Mouse (Mus musculus): ENCODE measurements around the gene Adamtsl1.

Gene Adamtsl1

DNA sequence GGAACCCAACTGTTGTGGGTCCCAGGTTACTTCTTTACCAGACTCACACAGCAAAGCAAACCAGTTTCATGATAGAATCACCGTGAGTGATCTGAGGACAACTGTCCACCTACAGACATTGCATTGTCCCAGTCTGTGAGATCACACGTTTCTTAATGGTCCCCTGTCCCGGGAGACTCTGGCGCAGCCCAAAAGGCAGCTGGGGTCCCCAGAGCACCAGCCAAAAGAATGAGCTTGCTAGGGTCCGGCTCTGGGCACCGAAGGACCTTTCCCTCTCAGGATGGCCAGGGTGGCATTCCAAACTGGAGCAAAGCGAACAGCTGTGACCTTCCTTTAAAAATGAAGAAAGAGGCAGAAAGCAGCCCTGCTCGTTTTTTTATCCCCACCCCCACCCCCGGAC is at the start of gene Adamtsl1:
Gene Adamtsl1, plus strand, starts transcription at position 381 of the 400 bp plus-strand sequence.
- Histone ChIP-seq H3K36me3 (ENCODE audit: control insufficient read depth, insufficient read depth, low read length, poor library complexity, severe bottlenecking) (no peaks in the 10 kb centered on the region), H3K27me3 (ENCODE audit: control insufficient read depth, insufficient read depth, low read length, poor library complexity, severe bottlenecking) (no peaks in the 10 kb centered on the region)
- DNase-seq (ENCODE audit: low read depth, low spot score): no peak

DNA sequence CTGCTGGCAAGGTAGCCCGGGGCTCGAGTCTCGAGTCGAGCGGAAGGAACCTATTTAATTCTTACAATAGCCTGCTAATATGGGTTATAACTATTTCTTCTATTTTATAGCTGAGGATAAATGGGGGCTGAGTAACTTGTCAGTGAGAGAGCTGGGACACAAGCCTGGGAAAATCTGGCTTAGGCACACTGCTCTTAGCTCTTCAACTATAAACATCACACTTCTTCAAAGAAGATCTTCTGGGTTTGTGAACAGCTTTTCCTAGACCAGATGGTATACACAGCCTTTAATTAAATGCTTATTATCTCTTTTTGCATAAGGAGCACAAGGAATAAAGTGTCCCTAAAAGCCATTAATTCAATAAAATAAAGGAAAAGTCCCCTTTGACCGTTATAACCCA is 30.4 kb upstream of the Adamtsl1 start:
- DNase-seq (ENCODE audit: low read depth, low spot score): no peak
- Histone ChIP-seq H3K27me3 (ENCODE audit: control insufficient read depth, insufficient read depth, low read length, poor library complexity, severe bottlenecking) (no peaks in the 10 kb centered on the region), H3K36me3 (ENCODE audit: control insufficient read depth, insufficient read depth, low read length, poor library complexity, severe bottlenecking) (no peaks in the 10 kb centered on the region)

DNA sequence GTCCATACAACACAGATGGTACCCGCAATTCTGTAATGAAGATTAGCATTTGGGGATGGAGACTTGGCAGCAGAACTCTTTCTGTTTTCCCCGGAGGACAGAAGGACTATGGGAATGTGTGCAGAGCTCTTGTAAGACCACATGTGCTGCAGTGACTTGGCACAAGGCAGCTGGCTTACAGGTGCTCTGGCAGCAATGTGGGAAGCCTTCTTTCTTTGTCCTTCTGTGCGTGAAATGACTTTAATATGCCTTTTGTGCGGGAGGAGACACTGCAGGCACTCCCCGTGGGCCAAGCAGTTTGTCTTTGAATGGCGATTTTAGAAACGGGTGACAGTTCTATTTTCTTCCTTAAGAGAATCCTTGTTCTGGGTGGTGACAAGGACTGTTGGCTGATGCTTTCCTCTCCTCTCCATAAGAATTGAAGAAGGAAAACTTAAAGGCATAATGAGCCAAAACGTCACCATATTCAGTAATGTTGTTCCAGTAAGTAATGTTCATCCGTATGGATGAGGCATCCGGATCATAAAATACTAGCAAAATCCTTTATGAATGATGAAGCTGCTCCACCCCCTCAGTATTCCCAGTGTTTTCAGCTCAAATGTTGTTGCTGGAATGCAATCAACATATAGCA is 27.5 kb upstream of the Adamtsl1 start:
- DNase-seq (ENCODE audit: low read depth, low spot score): no peak
- no peaks in the 10 kb centered on the region for H3K27me3 ChIP-seq (ENCODE audit: control insufficient read depth, insufficient read depth, low read length, poor library complexity, severe bottlenecking)

DNA sequence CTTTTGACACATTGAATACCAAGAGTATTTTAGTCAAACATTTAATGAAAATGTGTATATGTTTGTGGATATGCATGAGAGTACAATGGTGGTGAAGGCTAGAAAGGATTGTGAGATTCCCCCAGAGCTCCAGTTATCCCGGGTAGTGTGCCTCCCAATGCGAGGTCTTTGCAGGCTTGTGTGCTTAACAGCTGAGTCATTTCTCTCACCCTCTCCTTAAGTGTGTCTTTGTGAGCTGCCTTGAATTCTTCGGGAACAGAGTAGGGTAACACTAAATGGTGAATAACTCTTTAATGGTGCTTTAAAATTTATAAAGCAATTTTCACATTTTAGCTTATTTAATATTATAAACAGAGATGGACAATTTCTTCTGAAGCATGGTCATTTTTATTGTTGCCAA is 8.3 kb upstream of the Adamtsl1 start:
- DNase-seq (ENCODE audit: low read depth, low spot score): no peak
- Histone ChIP-seq H3K36me3 (ENCODE audit: control insufficient read depth, insufficient read depth, low read length, poor library complexity, severe bottlenecking) (no peaks in the 10 kb centered on the region), H3K27me3 (ENCODE audit: control insufficient read depth, insufficient read depth, low read length, poor library complexity, severe bottlenecking) (no peaks in the 10 kb centered on the region)

More for the DNA sequence above, 27.5 kb upstream of the Adamtsl1 start:
- H3K36me3 ChIP-seq (ENCODE audit: control insufficient read depth, insufficient read depth, low read length, poor library complexity, severe bottlenecking): no peaks in the 10 kb centered on the region

DNA sequence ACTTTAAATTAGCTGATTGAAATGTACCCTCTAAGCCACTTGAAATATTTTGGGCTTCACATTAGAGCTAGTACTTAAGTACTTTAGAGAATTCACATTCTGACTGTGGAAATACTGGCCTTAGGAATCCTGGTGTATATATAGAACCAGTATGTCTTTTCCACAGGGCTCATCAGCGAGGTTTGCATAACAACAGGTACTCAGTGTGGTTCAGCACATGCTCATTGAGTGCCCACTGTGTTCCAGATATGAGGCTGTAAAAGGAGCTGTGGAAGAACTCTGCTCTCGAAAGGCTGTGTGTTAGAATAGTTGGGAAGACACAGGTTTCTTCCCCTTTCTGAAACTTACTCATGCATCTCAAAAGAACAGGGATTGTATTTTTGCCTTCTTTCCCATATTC is 7.0 kb upstream of the Adamtsl1 start:
- no peak for DNase-seq (ENCODE audit: low read depth, low spot score)
- no peaks in the 10 kb centered on the region for H3K36me3 ChIP-seq (ENCODE audit: control insufficient read depth, insufficient read depth, low read length, poor library complexity, severe bottlenecking)
- no peaks in the 10 kb centered on the region for H3K27me3 ChIP-seq (ENCODE audit: control insufficient read depth, insufficient read depth, low read length, poor library complexity, severe bottlenecking)

DNA sequence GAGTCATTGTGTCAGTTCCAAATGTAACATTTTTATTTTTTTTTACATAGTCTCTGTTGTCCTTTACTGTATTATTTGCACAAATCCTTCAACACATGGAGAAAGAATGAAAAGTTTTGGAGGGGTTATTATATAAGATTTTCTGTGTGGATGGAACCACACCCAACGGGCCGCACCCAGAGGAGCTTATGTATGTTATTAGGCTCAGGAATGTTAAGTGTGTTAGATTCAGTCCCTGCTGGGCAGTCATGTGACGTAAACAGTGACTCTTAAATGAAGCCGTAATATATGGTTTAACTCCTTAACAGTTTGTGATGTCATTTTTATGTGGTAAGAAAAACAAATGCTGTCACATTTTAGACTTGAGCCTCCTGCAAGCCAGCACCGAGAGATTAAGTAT is 6.5 kb upstream of the Adamtsl1 start:
- Histone ChIP-seq H3K36me3 (ENCODE audit: control insufficient read depth, insufficient read depth, low read length, poor library complexity, severe bottlenecking) (no peaks in the 10 kb centered on the region), H3K27me3 (ENCODE audit: control insufficient read depth, insufficient read depth, low read length, poor library complexity, severe bottlenecking) (no peaks in the 10 kb centered on the region)
- DNase-seq (ENCODE audit: low read depth, low spot score): no peak

DNA sequence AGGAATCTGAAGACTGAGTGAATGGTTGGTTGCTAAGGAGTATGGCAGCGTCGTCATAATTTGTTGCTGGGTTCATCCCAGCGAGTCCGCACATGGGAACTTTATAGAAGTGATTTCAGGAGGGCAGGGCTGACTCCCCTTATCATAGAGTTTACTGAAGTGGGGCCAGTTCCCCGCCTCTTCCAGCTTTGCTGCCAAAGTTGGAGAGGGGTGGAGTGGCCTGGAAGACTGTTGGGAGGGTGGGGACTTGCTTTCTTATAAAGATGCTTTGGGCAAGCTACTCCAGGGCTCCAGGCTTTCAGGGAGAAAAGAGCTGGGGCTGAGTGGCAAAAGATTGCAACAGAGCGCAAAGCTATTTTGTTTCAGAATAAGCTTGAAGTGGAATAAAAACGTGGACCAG is 684 bp upstream of the Adamtsl1 start:
- no peak for DNase-seq (ENCODE audit: low read depth, low spot score)
- Histone ChIP-seq H3K36me3 (ENCODE audit: control insufficient read depth, insufficient read depth, low read length, poor library complexity, severe bottlenecking) (no peaks in the 10 kb centered on the region), H3K27me3 (ENCODE audit: control insufficient read depth, insufficient read depth, low read length, poor library complexity, severe bottlenecking) (no peaks in the 10 kb centered on the region)

DNA sequence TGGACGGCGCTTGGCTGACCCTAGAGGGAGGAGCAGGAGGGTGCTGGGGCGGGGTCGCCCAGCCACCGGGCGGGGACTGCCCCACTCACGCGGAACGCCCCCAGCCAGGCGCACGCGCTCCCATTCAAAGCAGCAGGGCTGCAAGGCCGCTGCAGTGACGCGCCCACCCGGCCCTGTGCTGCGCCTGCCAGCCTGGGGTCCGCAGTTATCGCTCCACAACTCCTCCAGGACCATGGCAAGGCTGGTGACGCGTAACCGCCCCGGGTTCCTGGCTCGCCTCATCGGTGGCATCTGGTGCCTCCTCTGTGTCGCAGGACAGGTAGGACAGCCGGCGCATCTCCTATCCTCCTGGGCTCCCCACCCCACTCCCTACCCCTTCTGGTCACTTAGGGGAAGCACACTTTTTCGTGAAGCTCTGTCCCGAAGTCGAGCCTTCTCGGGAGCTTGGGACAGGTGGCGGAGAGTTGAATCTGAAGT is 271 bp downstream of the Adamtsl1 start:
- no peaks in the 10 kb centered on the region for H3K27me3 ChIP-seq (ENCODE audit: control insufficient read depth, insufficient read depth, low read length, poor library complexity, severe bottlenecking)
- H3K36me3 ChIP-seq (ENCODE audit: control insufficient read depth, insufficient read depth, low read length, poor library complexity, severe bottlenecking): no peaks in the 10 kb centered on the region
- DNase-seq (ENCODE audit: low read depth, low spot score): no peak

DNA sequence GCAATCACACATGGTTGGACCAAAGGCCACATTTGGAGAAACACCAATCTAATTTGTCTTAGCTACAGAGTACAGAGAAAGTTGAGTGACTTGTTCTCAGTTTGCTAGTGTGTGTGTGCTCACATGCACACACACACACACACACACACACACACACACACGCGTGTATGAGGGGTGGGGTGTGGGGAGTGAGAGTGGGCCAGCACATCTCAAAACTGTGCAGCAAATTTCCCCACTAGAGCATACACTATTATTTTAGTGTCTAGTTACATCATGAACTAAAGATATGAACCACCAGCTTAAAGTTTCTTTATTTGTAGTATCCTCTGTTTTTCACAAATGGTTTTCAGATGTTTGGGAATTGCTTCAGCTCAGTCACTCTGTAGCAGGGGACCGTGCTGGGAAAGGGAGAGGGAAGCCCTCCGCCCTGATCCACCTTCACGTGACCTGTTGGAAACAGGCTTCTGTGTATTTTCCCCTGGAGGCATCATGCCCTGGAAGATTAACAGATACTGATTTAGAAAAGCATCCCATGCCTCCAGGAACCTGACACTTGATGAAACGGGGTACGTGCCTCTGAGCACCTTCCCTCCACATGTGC is 13.1 kb downstream of the Adamtsl1 start:
- no peaks in the 10 kb centered on the region for H3K36me3 ChIP-seq (ENCODE audit: control insufficient read depth, insufficient read depth, low read length, poor library complexity, severe bottlenecking)
- no peak for DNase-seq (ENCODE audit: low read depth, low spot score)
- no peaks in the 10 kb centered on the region for H3K27me3 ChIP-seq (ENCODE audit: control insufficient read depth, insufficient read depth, low read length, poor library complexity, severe bottlenecking)

DNA sequence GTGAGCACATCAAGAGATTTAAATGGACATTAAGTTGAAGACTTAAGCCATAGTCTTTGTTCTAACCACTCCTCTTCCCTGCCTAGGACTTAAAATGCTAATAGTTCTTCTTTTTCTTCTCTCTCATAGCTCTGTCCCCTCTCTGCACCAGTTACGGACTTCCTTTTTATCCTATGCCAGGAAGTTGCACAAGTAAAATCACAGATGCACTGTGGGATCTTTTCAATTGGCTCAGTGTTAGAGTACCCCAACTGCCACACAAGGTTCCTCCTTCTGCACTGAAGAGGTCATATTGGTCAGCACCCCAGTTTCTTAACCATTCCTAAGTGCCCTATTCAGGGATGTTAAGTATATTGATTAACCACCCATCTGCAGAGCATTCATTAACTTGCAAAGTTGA is 15.9 kb downstream of the Adamtsl1 start:
- H3K27me3 ChIP-seq (ENCODE audit: control insufficient read depth, insufficient read depth, low read length, poor library complexity, severe bottlenecking): no peaks in the 10 kb centered on the region
- no peak for DNase-seq (ENCODE audit: low read depth, low spot score)
- no peaks in the 10 kb centered on the region for H3K36me3 ChIP-seq (ENCODE audit: control insufficient read depth, insufficient read depth, low read length, poor library complexity, severe bottlenecking)

DNA sequence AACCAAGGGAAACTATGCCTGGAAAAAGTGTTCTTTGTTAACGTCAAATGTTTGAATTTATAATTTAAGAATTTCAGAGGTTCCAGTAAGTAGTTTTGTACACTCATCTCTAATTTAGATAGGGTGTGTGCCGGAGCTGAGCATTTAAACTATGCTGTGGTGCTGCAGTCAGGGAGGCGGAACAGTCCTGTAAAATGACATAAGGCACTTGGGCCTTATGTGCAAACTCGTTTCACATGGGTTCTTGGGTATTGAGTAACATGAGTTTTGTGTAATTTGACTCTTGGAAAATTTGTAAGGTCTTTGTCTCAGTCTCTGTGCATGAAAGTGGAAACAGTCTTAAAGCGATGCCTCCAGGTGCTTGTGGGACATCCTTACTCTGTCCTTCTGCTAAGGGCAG is 25.7 kb downstream of the Adamtsl1 start:
- no peak for DNase-seq (ENCODE audit: low read depth, low spot score)
- Histone ChIP-seq H3K27me3 (ENCODE audit: control insufficient read depth, insufficient read depth, low read length, poor library complexity, severe bottlenecking) (no peaks in the 10 kb centered on the region), H3K36me3 (ENCODE audit: control insufficient read depth, insufficient read depth, low read length, poor library complexity, severe bottlenecking) (no peaks in the 10 kb centered on the region)

DNA sequence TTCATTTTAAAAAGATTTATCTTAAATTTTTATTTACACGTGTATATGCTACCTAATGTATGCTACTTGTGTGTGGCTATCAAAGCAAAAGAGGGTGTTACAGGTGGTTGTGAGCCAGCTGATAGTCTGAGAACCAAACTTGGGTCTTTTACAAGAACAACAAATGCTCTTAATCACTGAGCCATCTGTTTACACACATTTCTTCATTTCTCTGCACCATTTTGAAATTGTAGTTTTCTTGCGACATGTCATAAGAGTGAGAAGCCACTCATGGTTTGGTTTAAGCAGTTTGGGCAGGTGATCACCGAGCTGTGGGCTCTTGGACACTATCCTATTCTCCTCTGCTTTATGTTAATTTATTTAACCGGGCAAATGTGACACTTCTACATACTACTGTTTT is 29.2 kb downstream of the Adamtsl1 start:
- H3K27me3 ChIP-seq (ENCODE audit: control insufficient read depth, insufficient read depth, low read length, poor library complexity, severe bottlenecking): no peaks in the 10 kb centered on the region
- H3K36me3 ChIP-seq (ENCODE audit: control insufficient read depth, insufficient read depth, low read length, poor library complexity, severe bottlenecking): no peaks in the 10 kb centered on the region
- DNase-seq (ENCODE audit: low read depth, low spot score): no peak

DNA sequence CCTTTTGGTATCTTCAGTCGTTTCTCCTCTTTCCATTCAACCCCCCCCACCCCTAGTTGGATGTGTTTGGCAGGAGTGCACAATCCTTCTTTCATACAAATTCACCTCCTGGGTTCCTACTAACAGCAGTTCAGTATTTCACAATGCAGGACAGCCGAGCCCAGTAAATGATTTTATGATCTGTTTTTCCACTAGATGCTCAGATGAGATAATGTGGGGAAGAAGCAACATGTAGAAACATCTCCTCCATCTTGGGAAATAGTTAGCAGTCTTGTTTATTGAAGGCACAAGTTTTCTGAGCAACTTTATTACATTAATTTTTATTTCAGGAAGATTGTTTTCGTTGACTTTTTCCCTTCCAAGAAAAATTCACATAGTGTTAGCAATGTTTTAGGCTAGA is 40.7 kb downstream of the Adamtsl1 start:
- Histone ChIP-seq H3K27me3 (ENCODE audit: control insufficient read depth, insufficient read depth, low read length, poor library complexity, severe bottlenecking) (no peaks in the 10 kb centered on the region), H3K36me3 (ENCODE audit: control insufficient read depth, insufficient read depth, low read length, poor library complexity, severe bottlenecking) (no peaks in the 10 kb centered on the region)
- DNase-seq (ENCODE audit: low read depth, low spot score): no peak

DNA sequence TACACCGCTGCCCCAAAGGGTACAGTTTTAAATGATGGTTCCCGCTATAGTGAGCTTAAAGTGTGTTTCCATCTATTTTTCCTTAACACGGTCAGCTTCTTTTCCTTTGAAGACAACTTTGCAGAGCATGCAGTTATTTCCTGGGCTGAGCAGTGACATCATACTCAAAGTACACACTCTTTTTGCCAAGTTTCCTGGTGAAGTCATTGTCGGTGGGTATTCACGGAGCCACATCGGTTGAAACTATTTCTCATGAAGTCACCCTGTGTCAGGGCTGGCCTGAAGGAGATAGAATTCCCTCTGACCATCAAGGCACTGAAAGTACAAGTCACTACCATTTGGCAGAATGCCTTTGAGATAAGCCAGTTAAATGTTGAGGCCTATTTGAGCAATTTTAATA is 45.8 kb downstream of the Adamtsl1 start:
- no peak for DNase-seq (ENCODE audit: low read depth, low spot score)
- H3K36me3 ChIP-seq (ENCODE audit: control insufficient read depth, insufficient read depth, low read length, poor library complexity, severe bottlenecking): no peaks in the 10 kb centered on the region

DNA sequence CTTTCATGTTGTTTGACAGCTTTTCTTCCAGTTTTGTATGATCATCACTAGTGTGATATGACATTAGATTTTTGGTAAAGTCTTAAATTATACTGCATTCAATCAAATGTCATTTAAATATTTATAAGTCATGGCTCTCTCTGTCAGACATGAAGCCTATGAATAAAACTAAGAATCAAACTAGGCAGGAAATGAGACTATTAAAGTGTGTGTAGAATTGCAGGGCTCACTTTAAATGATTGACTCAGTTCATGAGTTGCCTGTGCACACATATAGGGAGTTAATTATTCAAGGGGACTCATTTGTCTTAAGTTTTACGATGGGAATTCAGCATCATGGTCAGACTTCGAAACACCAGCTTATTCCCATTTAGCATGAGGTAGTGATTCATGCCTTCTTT is 71.5 kb downstream of the Adamtsl1 start:
- no peaks in the 10 kb centered on the region for H3K27me3 ChIP-seq (ENCODE audit: control insufficient read depth, insufficient read depth, low read length, poor library complexity, severe bottlenecking)
- no peak for DNase-seq (ENCODE audit: low read depth, low spot score)
- H3K36me3 ChIP-seq (ENCODE audit: control insufficient read depth, insufficient read depth, low read length, poor library complexity, severe bottlenecking): no peaks in the 10 kb centered on the region

More for the DNA sequence above, 45.8 kb downstream of the Adamtsl1 start:
- H3K27me3 ChIP-seq (ENCODE audit: control insufficient read depth, insufficient read depth, low read length, poor library complexity, severe bottlenecking): no peaks in the 10 kb centered on the region

DNA sequence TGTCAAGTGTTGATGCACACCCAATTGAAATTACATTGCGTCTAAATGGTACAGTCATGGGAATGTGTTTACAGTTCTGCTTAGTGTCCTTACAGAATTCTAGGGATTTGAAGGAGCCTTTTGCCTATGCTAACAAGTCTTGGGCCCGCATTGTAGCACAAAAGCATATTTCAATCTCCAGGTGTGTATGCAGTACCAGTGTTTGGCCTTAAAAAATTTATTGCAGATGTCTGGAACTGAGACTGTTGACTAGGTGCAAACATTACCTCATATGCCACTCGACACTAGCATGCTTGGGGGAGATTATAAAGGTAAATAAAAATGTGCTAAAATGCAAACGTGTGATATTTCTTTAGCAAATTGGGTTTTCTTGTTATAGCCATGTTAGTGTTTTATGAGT is 75.0 kb downstream of the Adamtsl1 start:
- no peak for DNase-seq (ENCODE audit: low read depth, low spot score)
- no peaks in the 10 kb centered on the region for H3K27me3 ChIP-seq (ENCODE audit: control insufficient read depth, insufficient read depth, low read length, poor library complexity, severe bottlenecking)
- no peaks in the 10 kb centered on the region for H3K36me3 ChIP-seq (ENCODE audit: control insufficient read depth, insufficient read depth, low read length, poor library complexity, severe bottlenecking)

Data from splenic B cell, adult 2 months (primary cell).